Mouse (Mus musculus) cerebellum, adult 2 months (tissue): Measurements from ENCODE around the gene Gprc5d.

Experiments used
- CTCF ChIP-seq: fragments of 200-500 bp; IDR thresholded peaks from 2 replicates; pipeline ENCODE4 v1.5.1; 2011; ENCODE audit warnings: low read depth, mild to moderate bottlenecking, control low read depth, low read length, moderate library complexity, borderline replicate concordance; ENCODE audit not compliant: insufficient read depth
- POLR2A ChIP-seq: fragments of 200-500 bp; IDR thresholded peaks from 2 replicates; pipeline ENCODE4 v1.6.1; 2011; ENCODE audit warnings: low read length, control low read depth, borderline replicate concordance; ENCODE audit not compliant: insufficient read depth

DNA sequence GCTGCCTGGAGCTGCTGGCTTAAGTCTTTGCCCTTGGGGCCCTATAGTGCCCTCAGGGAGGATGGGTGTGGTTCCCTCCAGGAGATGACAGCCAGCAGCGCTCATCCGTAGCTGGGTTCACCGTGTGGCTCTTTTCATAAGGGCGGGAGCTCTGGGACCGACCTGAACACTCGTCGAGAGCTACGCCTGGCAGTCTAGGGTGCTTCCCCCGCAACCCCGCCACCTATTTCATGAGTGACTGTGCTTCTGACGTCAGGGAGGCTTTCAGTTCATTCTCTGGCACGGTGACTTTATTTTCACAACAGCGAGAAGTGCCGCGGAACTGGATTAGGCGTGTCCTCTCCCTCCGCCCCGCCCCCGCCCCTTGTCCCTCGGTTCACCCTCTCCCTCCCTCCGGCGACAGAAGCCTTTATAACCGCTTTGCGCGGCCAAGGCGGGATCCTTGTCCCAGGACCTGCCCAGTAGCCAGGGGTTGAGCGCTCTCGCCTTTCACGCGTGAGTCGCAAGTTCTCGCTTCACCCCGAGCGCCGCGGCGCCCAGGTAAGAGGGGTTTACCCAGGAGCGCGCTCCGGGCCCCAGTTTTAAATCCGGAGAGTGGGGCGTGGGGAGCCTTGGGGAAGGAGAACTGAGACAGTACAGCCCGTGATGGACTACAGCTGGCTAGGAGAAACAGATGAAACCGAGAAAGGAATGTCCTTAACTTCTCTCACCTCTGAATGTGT, 52.7 kb downstream of the Gprc5d start, which contains the start of gene Gprc5a:
- no peak for TF ChIP-seq POLR2A
- no peak for TF ChIP-seq CTCF
